Mouse (Mus musculus): ENCODE measurements around the gene Ahctf1. TPM values are rescaled to one million over a fixed set of nuclear protein-coding genes. Genes with fewer than 3 reads are reported as not detected.

Ahctf1 gene
- total RNA-seq, 1 experiment from 2014 or later: 99.0 TPM

GRCm38 (mm10) chr1:179807468-179807867 lies 4.0 kb upstream of the Ahctf1 start:
- ATAC-seq (ENCODE audit: extremely low read depth, insufficient number of reproducible peaks, low FRiP score, poor library complexity, severe bottlenecking): no peak

GRCm38 (mm10) chr1:179805751-179806150 lies 2.3 kb upstream of the Ahctf1 start:
- no peak for ATAC-seq (ENCODE audit: extremely low read depth, insufficient number of reproducible peaks, low FRiP score, poor library complexity, severe bottlenecking)

GRCm38 (mm10) chr1:179804140-179804881 lies 831 bp upstream of the Ahctf1 start:
- ATAC-seq (ENCODE audit: extremely low read depth, insufficient number of reproducible peaks, low FRiP score, poor library complexity, severe bottlenecking): no peak

- ATAC-seq (ENCODE audit: extremely low read depth, insufficient number of reproducible peaks, low FRiP score, poor library complexity, severe bottlenecking): peak; percentile 7; the same call in 1 of the 2 replicates
These were observed 619 bp downstream of the Ahctf1 start, which contains the start of gene Gm10518 for GRCm38 (mm10) chr1:179802610-179803512. TSS of gene Gm10518 (plus strand) at chr1:179803376.

- ATAC-seq (ENCODE audit: extremely low read depth, insufficient number of reproducible peaks, low FRiP score, poor library complexity, severe bottlenecking): no peak
These were observed 4.7 kb downstream of the Ahctf1 start for GRCm38 (mm10) chr1:179798794-179799193.

GRCm38 (mm10) chr1:179787281-179787680 lies 16.2 kb downstream of the Ahctf1 start:
- ATAC-seq (ENCODE audit: extremely low read depth, insufficient number of reproducible peaks, low FRiP score, poor library complexity, severe bottlenecking): peak; percentile 63; the same call in 1 of the 2 replicates

- ATAC-seq (ENCODE audit: extremely low read depth, insufficient number of reproducible peaks, low FRiP score, poor library complexity, severe bottlenecking): no peak
These were observed 18.0 kb downstream of the Ahctf1 start for GRCm38 (mm10) chr1:179785502-179785901.

GRCm38 (mm10) chr1:179784098-179784497 lies 19.4 kb downstream of the Ahctf1 start:
- no peak for ATAC-seq (ENCODE audit: extremely low read depth, insufficient number of reproducible peaks, low FRiP score, poor library complexity, severe bottlenecking)

GRCm38 (mm10) chr1:179776831-179777230 lies 26.6 kb downstream of the Ahctf1 start:
- no peak for ATAC-seq (ENCODE audit: extremely low read depth, insufficient number of reproducible peaks, low FRiP score, poor library complexity, severe bottlenecking)

GRCm38 (mm10) chr1:179760553-179760952 lies 42.9 kb downstream of the Ahctf1 start:
- ATAC-seq (ENCODE audit: extremely low read depth, insufficient number of reproducible peaks, low FRiP score, poor library complexity, severe bottlenecking): no peak

- no peak for ATAC-seq (ENCODE audit: extremely low read depth, insufficient number of reproducible peaks, low FRiP score, poor library complexity, severe bottlenecking)
These were observed 43.4 kb downstream of the Ahctf1 start for GRCm38 (mm10) chr1:179760086-179760485.

- no peak for ATAC-seq (ENCODE audit: extremely low read depth, insufficient number of reproducible peaks, low FRiP score, poor library complexity, severe bottlenecking)
These were observed 47.0 kb downstream of the Ahctf1 start for GRCm38 (mm10) chr1:179756477-179756876.

GRCm38 (mm10) chr1:179753006-179753405 lies 50.5 kb downstream of the Ahctf1 start:
- no peak for ATAC-seq (ENCODE audit: extremely low read depth, insufficient number of reproducible peaks, low FRiP score, poor library complexity, severe bottlenecking)

- ATAC-seq (ENCODE audit: extremely low read depth, insufficient number of reproducible peaks, low FRiP score, poor library complexity, severe bottlenecking): no peak
These were observed 51.2 kb downstream of the Ahctf1 start for GRCm38 (mm10) chr1:179752276-179752675.

GRCm38 (mm10) chr1:179745171-179745570 lies 58.3 kb downstream of the Ahctf1 start, which contains the start of gene Kif28:
TSS of gene Kif28 (minus strand) at chr1:179745271.
- ATAC-seq (ENCODE audit: extremely low read depth, insufficient number of reproducible peaks, low FRiP score, poor library complexity, severe bottlenecking): no peak

GRCm38 (mm10) chr1:179743593-179744193 lies 59.8 kb downstream of the Ahctf1 start:
- ATAC-seq (ENCODE audit: extremely low read depth, insufficient number of reproducible peaks, low FRiP score, poor library complexity, severe bottlenecking): no peak

- no peak for ATAC-seq (ENCODE audit: extremely low read depth, insufficient number of reproducible peaks, low FRiP score, poor library complexity, severe bottlenecking)
These were observed 67.0 kb downstream of the Ahctf1 start for GRCm38 (mm10) chr1:179736483-179736882.

GRCm38 (mm10) chr1:179734500-179735474 lies 68.7 kb downstream of the Ahctf1 start:
- ATAC-seq (ENCODE audit: extremely low read depth, insufficient number of reproducible peaks, low FRiP score, poor library complexity, severe bottlenecking): peak; percentile 50; the same call in 1 of the 2 replicates
